Mouse (Mus musculus): Measurements from ENCODE around the gene Lsm14a. TPM values are rescaled to one million over a fixed set of nuclear protein-coding genes. Genes with fewer than 3 reads are reported as not detected.
A peak's percentile ranks its signal among the peaks of the same experiment; 100 is the strongest.

Lsm14a gene
- total RNA-seq (2021) = 116 and 140 TPM in 2 replicates
- long read RNA-seq, transcript Lsm14a-201 (11 exons, 2,944 nt) = major isoform, 66 of 112 reads
- long read RNA-seq, partial matches to known transcripts = 5 of 112 reads
- long read RNA-seq, other reads (novel, unspliced or antisense) = 41 of 112 reads

DNA sequence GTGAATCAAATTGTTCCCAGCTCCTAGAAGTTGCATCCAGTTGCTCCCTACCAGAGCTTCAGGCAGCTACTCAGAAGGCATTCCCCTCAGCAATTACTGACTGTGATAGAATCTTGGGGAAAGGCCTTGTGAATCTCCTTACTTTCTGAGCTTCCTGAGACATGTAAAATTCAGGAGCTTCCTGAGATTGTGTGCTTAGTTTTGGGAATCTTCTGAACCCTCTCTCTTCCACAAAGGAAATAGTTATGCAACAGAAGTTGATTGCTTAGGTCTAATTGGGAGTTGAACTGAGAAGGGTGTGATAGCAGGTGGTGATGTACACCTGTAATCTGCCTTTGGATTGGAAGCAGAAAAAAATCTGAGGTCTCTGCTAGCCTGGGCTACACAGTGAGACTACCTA, at the start of gene Lsm14a:
Gene Lsm14a, minus strand, starts transcription at position 101 of the 400 bp plus-strand sequence.
- DNase-seq = no peak

GRCm38 (mm10) chr7:34438903-34439302, 45.8 kb upstream of the Lsm14a start:
- DNase-seq = no peak

DNA sequence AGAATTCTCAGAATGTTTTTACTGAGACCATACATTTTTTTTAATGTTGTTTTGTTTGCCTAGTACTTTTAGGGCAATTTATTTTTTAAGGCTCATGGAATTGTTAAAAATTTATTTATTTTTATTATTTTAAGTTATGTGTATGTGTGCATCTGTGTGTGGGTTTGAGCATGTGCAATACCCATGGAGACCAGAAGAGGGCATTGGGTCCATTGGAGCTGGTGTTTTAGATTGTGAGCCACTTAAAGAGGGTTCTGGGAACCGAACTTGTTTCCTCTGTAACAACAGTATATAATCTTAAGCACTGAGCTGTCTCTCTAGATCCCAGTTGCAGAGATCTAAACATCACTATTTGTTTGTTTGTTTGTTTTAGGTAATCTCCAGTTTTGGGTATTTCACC, 40.5 kb upstream of the Lsm14a start:
- no peak for DNase-seq

DNA sequence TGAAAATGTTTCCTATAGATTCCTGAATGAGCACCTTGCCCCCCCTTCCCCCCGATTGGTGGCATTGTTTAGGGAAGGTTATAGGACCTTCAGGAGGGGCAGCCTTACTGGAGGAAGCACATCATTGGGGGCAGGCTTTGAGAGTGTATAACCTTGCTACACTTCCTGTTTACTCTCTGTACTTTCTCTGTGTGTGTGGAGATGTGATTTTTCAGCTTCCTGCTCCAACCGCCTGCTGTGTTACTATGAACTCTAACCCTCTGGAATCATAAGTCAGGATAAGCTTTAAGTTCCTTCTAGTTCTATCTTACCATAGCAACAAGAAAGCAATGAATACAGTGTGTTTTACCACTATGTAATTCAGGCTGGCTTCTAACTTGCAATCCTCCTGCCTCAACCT, 28.1 kb upstream of the Lsm14a start:
- no peak for DNase-seq

- DNase-seq = peak; percentile 22
Measured at GRCm38 (mm10) chr7:34407492-34407891, 14.4 kb upstream of the Lsm14a start.

GRCm38 (mm10) chr7:34403876-34404275, 10.8 kb upstream of the Lsm14a start:
- no peak for DNase-seq

DNA sequence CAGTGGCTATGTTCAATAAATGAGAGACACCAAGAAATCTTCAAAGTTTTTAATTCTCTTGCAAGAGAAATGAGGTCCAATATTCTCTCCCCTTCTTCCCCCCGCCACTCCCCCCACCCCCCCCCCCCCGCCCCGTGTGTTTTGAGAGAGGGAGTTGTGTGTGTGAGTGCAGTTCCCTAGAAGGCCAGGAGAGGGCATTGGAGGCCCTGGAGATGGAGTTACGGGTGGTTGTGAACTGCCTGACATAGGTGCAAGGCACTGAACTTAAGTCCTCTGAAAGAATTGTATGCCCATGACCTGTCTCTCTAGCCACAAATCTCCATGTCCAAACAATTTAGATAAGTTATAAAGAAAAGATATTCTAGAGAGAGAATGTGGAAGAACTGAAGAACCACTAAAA, 7.0 kb upstream of the Lsm14a start:
- no peak for DNase-seq

- DNase-seq = no peak
Measured at GRCm38 (mm10) chr7:34398831-34399230, 5.7 kb upstream of the Lsm14a start.

DNA sequence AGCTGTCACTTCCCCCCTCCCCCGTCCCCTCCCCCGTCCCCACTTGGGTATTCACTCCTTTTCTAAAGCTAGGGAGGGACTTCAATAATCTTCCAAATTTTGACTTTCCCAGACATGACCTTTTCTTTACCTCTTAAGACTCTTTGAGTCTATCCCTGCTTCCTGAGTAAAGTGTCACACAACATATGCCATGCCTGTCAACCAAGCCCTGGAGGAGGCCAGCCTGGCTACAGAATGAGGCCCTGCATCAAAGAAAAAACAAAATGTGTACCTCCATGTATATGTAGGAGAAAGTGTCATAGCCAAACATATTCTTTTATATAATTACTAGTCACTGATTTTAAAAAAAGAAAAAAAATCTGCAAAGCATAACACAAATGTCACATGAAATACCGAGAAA, 3.7 kb upstream of the Lsm14a start:
- DNase-seq = no peak

GRCm38 (mm10) chr7:34395761-34396160, 2.6 kb upstream of the Lsm14a start:
- DNase-seq = no peak

DNA sequence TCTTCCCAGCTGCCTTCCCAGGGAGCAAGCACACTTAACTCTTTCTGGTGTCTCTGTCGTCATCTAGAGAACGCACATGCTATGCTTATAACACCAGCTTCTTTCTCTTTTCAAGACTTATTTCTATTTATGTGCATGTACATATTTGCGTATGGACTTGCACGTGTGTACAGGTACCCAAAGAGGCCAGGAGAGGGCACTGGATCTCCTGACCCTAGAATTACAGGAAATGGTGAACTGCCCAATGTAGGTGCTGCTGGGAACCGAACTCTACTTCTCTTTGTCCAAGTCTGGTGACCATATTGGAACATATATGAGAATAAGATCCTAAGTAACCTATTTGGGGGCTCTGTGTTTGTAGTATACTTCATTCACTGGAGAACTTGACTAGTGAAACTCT, 1.5 kb upstream of the Lsm14a start:
- no peak for DNase-seq

DNA sequence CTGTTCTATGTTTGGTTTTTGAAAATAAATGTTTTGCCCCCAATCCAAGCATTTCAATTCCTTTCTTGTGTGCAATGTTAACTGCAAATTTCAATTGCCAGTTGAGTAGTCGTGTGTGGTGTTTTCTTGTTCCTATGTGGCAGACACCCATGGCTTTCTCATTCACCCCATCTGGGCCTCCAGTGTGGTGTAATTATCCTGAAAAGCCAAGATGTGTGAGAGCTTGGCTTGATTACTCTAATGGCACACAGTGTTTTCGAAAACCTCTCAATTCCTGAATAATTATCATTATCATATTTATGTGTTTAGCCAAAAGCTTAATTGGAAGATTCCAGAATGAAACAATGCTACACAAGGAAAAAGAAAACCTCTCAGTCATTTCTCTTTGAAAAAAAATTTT, 976 bp upstream of the Lsm14a start:
- DNase-seq = no peak

DNA sequence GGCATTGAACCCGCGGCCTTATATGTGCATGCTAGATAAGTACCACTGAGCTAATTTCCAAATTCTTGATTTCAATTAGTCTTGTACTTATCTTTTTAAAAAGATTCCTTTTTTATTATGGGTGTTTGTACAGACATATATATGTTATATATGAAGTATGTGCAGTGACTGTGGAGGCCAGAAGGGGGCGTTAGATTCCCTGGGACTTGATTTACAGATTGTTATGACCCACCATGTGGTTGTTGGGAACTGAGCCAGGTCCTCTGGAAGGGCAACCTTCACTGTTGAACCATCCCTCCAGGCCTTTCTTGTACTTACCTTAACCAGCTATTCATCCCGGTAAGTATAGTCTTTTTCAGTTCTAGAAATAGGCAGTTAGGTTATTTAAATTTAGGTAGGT, 780 bp downstream of the Lsm14a start:
- DNase-seq = no peak

- no peak for DNase-seq
Measured at GRCm38 (mm10) chr7:34391711-34392110, 1.4 kb downstream of the Lsm14a start.

GRCm38 (mm10) chr7:34390834-34391155, 2.3 kb downstream of the Lsm14a start:
- no peak for DNase-seq

DNA sequence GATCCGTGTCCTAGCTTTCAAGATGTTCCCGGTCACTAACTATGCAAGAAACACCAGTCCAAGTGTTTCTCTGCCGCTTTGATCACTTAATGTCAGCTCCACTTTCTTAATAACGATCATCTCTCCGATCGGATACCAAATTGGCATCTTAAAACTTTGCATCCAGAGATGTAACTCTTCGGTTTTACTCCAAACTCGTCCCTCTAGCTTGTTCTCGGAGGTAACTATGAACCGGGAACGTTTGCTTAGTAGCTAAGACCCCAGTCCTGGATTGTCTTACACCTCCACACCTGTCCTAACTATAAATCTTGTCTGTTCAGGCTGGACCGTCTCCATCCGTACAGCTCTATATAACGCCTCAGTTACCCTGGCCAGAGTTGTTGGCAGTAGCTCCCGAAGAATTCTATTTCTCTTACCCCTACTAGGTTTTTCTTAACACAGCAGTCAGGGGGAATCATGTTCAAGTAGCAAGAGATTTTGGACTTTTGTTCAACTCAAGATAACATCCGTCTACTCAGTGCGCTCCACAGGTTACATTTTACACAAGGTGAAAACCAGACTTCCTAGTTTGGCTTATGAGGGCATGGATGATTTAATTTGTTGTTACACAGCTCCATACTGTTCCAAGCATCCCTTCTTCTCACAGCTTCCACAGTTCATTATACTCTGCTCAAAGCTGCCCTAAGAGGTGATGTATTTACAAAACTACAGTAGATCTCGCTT, 2.8 kb downstream of the Lsm14a start:
- DNase-seq = no peak

- peak; percentile 94 for DNase-seq
Measured at GRCm38 (mm10) chr7:34389277-34390085, 3.6 kb downstream of the Lsm14a start.

- peak; percentile 76 for DNase-seq
Measured at GRCm38 (mm10) chr7:34388445-34389276, 4.5 kb downstream of the Lsm14a start.

DNA sequence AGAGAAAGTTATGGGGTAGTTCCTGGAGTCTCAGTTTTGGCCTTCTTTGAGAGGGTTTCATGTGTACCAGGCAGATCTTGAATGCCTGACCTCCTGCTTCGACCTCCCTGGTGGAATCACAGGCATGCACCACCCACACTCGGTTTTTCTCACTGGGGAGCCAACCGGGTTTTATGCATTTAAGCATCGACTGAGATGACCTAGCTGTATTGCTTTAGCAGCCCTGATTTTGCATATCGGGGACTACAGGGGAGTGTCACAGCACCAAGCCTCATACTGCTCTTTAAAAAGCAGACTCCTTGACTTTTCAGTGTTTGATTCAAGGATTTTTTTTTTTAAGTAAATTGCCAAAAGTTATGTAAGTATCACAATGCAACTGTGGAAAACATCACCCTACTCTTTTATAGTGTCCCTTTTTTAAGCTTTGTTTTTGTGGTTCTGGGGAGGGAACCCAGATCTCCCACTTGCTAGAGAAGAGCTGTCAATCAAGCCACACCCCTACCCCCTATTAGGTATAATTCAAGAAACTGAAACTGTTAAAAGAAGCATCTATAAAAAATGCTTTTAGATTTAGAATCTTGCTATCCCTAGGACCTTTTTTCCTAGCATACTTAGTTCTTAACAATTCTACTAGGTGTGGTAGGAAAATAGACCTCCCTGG, 5.2 kb downstream of the Lsm14a start:
- no peak for DNase-seq

DNA sequence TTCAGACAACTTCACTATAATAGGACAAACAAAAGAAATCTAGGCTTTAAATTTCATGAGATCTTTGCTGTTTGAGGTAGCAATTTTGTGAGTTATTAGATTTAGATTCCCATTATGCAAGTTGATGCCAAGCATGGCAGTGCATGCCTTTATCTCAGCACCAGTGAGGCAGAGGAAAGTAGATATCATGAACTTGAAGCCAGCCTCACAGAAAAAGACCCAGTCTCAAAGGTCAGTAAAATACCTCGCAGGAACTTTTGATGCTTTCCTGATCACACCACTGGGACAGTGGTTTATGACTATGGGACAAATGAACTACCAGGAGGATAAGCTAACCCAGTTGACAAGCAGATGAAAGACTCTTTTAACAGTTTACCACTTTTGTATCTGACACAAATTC, 10.3 kb downstream of the Lsm14a start:
- no peak for DNase-seq

GRCm38 (mm10) chr7:34381733-34382132, 11.4 kb downstream of the Lsm14a start:
- no peak for DNase-seq

DNA sequence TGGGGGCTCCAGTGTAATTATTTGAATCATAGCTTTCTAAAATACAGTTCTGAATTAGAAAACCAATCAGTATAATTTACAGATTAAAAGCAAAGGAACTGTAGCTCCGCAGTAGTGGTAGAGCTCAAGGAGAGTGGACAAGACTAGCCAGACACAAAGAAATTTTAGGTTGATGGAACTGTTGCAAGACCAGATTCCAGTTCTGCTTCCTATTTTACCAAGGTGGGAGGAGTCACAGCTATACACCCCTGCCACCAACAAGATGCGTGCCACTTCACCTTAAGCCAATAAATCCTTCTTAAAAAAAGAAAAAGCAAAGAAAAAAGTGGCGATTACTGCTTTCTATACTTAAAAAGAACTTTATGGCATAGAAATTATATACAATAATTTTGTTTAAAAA, 12.8 kb downstream of the Lsm14a start:
- DNase-seq = no peak
